Mouse (Mus musculus): Measurements from ENCODE around the gene Olfr1298. TPM values are rescaled to one million over a fixed set of nuclear protein-coding genes. Genes with fewer than 3 reads are reported as not detected.

The Olfr1298 gene
- not detected in 2 replicates for polyA plus RNA-seq (2012; ENCODE audit: insufficient read depth, insufficient read length, missing spikeins)

DNA sequence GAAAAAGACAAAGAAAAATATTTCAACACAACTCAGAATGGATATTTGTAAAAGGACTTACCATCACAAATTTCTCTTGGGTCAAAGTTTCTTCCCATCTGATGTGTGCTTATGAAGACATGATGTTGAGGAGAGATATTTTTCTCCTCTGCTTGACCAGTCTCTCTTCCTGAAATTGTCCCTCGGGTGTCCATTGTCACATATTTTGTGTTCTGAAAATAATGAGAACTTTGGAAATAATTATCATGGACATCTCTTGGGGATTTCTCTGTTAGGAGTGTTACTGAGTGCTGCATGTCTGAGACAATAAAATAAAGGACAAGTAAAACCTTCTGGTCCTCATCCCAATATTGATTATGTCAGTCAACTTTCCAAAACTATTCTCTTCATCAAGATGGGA, at the start of gene Olfr1298:
Gene Olfr1298, minus strand, starts transcription at position 101 of the 400 bp plus-strand sequence.
- H3K4me1 ChIP-seq (ENCODE audit: control insufficient read depth, insufficient read depth, insufficient read length, low read length) = no peaks in the 10 kb centered on the region
- no peak within 1 kb of the TSS for H3K4me3 ChIP-seq (ENCODE audit: insufficient read depth, low read depth, low read length)
- H3K27ac ChIP-seq (replicated peaks; ENCODE audit: low read depth, low read length) = no peak within 1 kb of the TSS

DNA sequence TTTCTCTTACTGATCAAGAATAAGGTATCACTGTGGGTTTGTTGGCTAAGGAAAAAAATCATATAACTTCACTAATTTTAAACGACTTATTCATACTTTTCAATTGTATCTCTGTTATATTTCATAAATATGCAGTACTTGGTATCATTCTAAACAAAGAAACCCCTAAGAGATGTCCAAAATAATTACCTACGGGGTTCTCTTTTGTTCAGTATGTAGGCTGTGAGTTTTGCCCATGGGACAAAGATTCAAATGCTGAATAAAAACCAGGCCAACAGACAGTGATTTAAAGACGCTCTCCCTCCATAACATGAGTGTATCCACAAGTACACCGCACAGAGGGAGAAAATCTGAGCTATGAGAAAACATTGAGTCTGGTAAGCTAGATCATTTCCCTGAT, 12.1 kb upstream of the Olfr1298 start, which contains the start of gene Olfr1299:
Gene Olfr1299, plus strand, starts transcription at position 301 of the 400 bp plus-strand sequence.
- Histone ChIP-seq H3K4me1 (ENCODE audit: control insufficient read depth, insufficient read depth, insufficient read length, low read length) (no peaks in the 10 kb centered on the region), H3K4me3 (ENCODE audit: insufficient read depth, low read depth, low read length) (no peak within 1 kb of the TSS), H3K27ac (replicated peaks; ENCODE audit: low read depth, low read length) (no peak within 1 kb of the TSS)

DNA sequence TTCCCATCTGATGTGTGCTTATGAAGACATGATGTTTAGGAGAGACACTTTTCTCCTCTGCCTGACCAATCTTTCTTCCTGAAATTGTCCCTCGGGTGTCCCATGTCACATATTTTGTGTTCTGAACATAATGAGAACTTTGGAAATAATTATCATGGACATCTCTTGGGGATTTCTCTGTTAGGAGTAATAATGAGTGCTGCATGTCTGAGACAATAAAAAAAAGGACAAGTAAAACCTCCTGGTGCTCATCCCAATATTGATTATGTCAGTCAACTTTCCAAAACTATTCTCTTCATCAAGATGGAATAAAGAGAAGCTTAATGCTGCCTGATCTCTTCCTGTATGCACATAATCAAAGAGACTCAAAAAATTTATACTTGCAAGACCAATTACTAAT, 22.6 kb downstream of the Olfr1298 start, which contains the start of gene Olfr1297:
Gene Olfr1297, minus strand, starts transcription at position 101 of the 400 bp plus-strand sequence.
- no peak within 1 kb of the TSS for H3K4me3 ChIP-seq (ENCODE audit: insufficient read depth, low read depth, low read length)
- no peaks in the 10 kb centered on the region for H3K4me1 ChIP-seq (ENCODE audit: control insufficient read depth, insufficient read depth, insufficient read length, low read length)
- no peak within 1 kb of the TSS for H3K27ac ChIP-seq (replicated peaks; ENCODE audit: low read depth, low read length)

Other genes with a start within 250 kb of the Olfr1298 start
- not detected in 2 replicates for gene Olfr1286, start 226.1 kb downstream of the Olfr1298 start, polyA plus RNA-seq (2012; ENCODE audit: insufficient read depth, insufficient read length, missing spikeins)
- not detected in 2 replicates for gene Olfr1287, start 200.1 kb downstream of the Olfr1298 start, polyA plus RNA-seq (2012; ENCODE audit: insufficient read depth, insufficient read length, missing spikeins)
- not detected in 2 replicates for gene Olfr1288, start 175.1 kb downstream of the Olfr1298 start, polyA plus RNA-seq (2012; ENCODE audit: insufficient read depth, insufficient read length, missing spikeins)
- gene Olfr1289, start 168.4 kb downstream of the Olfr1298 start, polyA plus RNA-seq (2012; ENCODE audit: insufficient read depth, insufficient read length, missing spikeins) = not detected in 2 replicates
- gene Olfr1290, start 155.4 kb downstream of the Olfr1298 start, polyA plus RNA-seq (2012; ENCODE audit: insufficient read depth, insufficient read length, missing spikeins) = not detected in 2 replicates
- gene Olfr1291-ps1, start 152.0 kb downstream of the Olfr1298 start, polyA plus RNA-seq (2012; ENCODE audit: insufficient read depth, insufficient read length, missing spikeins) = not detected in 2 replicates
- not detected in 2 replicates for gene Olfr1293-ps, start 124.0 kb downstream of the Olfr1298 start, polyA plus RNA-seq (2012; ENCODE audit: insufficient read depth, insufficient read length, missing spikeins)
- not detected in 2 replicates for gene Olfr1294, start 108.9 kb downstream of the Olfr1298 start, polyA plus RNA-seq (2012; ENCODE audit: insufficient read depth, insufficient read length, missing spikeins)
- not detected in 2 replicates for gene Olfr1295, start 79.5 kb downstream of the Olfr1298 start, polyA plus RNA-seq (2012; ENCODE audit: insufficient read depth, insufficient read length, missing spikeins)
- gene Olfr1297, start 22.7 kb downstream of the Olfr1298 start, polyA plus RNA-seq (2012; ENCODE audit: insufficient read depth, insufficient read length, missing spikeins) = not detected in 2 replicates
- gene Olfr1299, start 12.2 kb upstream of the Olfr1298 start, polyA plus RNA-seq (2012; ENCODE audit: insufficient read depth, insufficient read length, missing spikeins) = not detected in 2 replicates
- gene Olfr1301, start 101.8 kb upstream of the Olfr1298 start, polyA plus RNA-seq (2012; ENCODE audit: insufficient read depth, insufficient read length, missing spikeins) = not detected in 2 replicates
- not detected in 2 replicates for gene Olfr1302, start 128.2 kb upstream of the Olfr1298 start, polyA plus RNA-seq (2012; ENCODE audit: insufficient read depth, insufficient read length, missing spikeins)
- not detected in 2 replicates for gene Olfr1303, start 171.1 kb upstream of the Olfr1298 start, polyA plus RNA-seq (2012; ENCODE audit: insufficient read depth, insufficient read length, missing spikeins)
- gene Olfr1305, start 227.9 kb upstream of the Olfr1298 start, polyA plus RNA-seq (2012; ENCODE audit: insufficient read depth, insufficient read length, missing spikeins) = not detected in 2 replicates

All from brown adipose tissue, adult 24 weeks (tissue).